Mouse (Mus musculus) hindbrain, postnatal 0 days (tissue): ENCODE data around the gene Casr. TPM values are rescaled to one million over a fixed set of nuclear protein-coding genes. Genes with fewer than 3 reads are reported as not detected.

Source experiments
- ATAC-seq: fragments of 200-750 bp; cut with Nextera tagmentation; 2 replicates; pipeline ENCODE4 v1.8.0; 2017; ENCODE audit warnings: mild to moderate bottlenecking, moderate TSS enrichment, moderate library complexity
- DNase-seq: peaks from one replicate; pipeline ENCODE4 v3.0.0-alpha.2; 2015; ENCODE audit warnings: low spot score
- H3K27ac ChIP-seq: fragments of 300-500 bp; sonication (generic); 2 replicates; pipeline ENCODE4 v1.5.1; 2014; ENCODE audit warnings: mild to moderate bottlenecking
- H3K27me3 ChIP-seq: fragments of 300-500 bp; sonication (generic); 2 replicates; pipeline ENCODE4 v1.6.1; 2014; ENCODE audit warnings: low read length, mixed read lengths; ENCODE audit not compliant: insufficient read depth
- H3K36me3 ChIP-seq: fragments of 300-500 bp; sonication (generic); 2 replicates; pipeline ENCODE4 v1.6.1; 2014; ENCODE audit warnings: low read length, mixed read lengths; ENCODE audit not compliant: insufficient read depth
- H3K4me1 ChIP-seq: fragments of 300-500 bp; sonication (generic); 2 replicates; pipeline ENCODE4 v1.6.1; 2014; ENCODE audit warnings: antibody characterized with exemption, low read length, mixed read lengths; ENCODE audit not compliant: insufficient read depth
- H3K4me2 ChIP-seq: fragments of 300-500 bp; sonication (generic); 2 replicates; pipeline ENCODE4 v1.6.1; 2014; ENCODE audit warnings: low read depth, mild to moderate bottlenecking, low read length, moderate library complexity, mixed read lengths
- H3K4me3 ChIP-seq: fragments of 300-500 bp; sonication (generic); 2 replicates; pipeline ENCODE4 v1.5.1; 2014; ENCODE audit warnings: low read length
- H3K9ac ChIP-seq: fragments of 300-500 bp; sonication (generic); replicated peaks from 2 replicates; pipeline ENCODE4 v1.6.1; 2014; ENCODE audit warnings: mild to moderate bottlenecking, low read length, moderate library complexity, mixed read lengths
- H3K9me3 ChIP-seq: fragments of 300-500 bp; sonication (generic); 2 replicates; pipeline ENCODE4 v1.6.1; 2016; ENCODE audit warnings: low read length, mixed read lengths
- CTCF ChIP-seq: IDR thresholded peaks from 2 replicates; pipeline ENCODE4 v1.5.1; 2016; ENCODE audit warnings: antibody characterized with exemption, control low read depth, low read depth
- WGBS: fragments of 180-500 bp; shearing (Covaris S2); extraction: QIAGEN DNeasy Blood & Tissue Kit; methylation state at CpG from one replicate; pipeline ENCODE4 v1.1.7; 2014; 5-methylcytosine and 5-hydroxymethylcytosine counted together
- polyA plus RNA-seq: library from polyadenylated mRNA; unstranded; fragments of >200 nt; fragmentation: Nextera tagmentation; extraction: Ambion mirVana; gene quantifications from 2 replicates; pipeline ENCODE4 v1.2.1, GENCODE M21; 2015
- total RNA-seq: library from RNA; depleted of rRNA; stranded (reverse); fragments of >200 nt; gene quantifications from 2 replicates; pipeline ENCODE4 v1.2.3, GENCODE M21; 2014

Gene Casr
- total and polyA plus RNA-seq, 2 experiments from 2014 or later: 0.13 to 1.9 TPM

GRCm38 (mm10) chr16:36571942-36572341 is 10.0 kb upstream of the Casr start:
- Histone ChIP-seq H3K4me2 (no peak overlapping the region), H3K4me3 (no peak overlapping the region), H3K9me3 (no peaks in the 10 kb centered on the region), H3K36me3 (no peaks in the 10 kb centered on the region), H3K9ac (no peak overlapping the region), H3K27me3 (no peaks in the 10 kb centered on the region), H3K4me1 (no peaks in the 10 kb centered on the region), H3K27ac (no peak overlapping the region)
- 83% methylated on average over 8 of the region's 8 CpGs for WGBS
- no peak for DNase-seq
- no peak for TF ChIP-seq CTCF
- no peak for ATAC-seq

- no peak for TF ChIP-seq CTCF
- Histone ChIP-seq H3K27ac (no peak overlapping the region), H3K27me3 (peaks cover 6% of the 10 kb centered on the region; the same call in 1 of the 2 replicates), H3K36me3 (no peaks in the 10 kb centered on the region), H3K4me1 (no peaks in the 10 kb centered on the region), H3K4me3 (no peak overlapping the region), H3K9ac (no peak overlapping the region), H3K9me3 (no peaks in the 10 kb centered on the region), H3K4me2 (no peak overlapping the region)
- ATAC-seq (no peak), DNase-seq (no peak)
- 89% methylated on average over 6 of the region's 6 CpGs for WGBS
These were observed 2.4 kb downstream of the Casr start for GRCm38 (mm10) chr16:36559573-36559972.

- no peak overlapping the region for H3K4me2 ChIP-seq
- H3K27ac ChIP-seq: no peak overlapping the region
- peaks cover 3% of the 10 kb centered on the region; the same call in 1 of the 2 replicates for H3K9me3 ChIP-seq
- no peak overlapping the region for H3K4me3 ChIP-seq
- ATAC-seq: no peak
- no peak for DNase-seq
- WGBS: 86% methylated on average over 10 of the region's 10 CpGs
- no peak for TF ChIP-seq CTCF
- H3K4me1 ChIP-seq: no peaks in the 10 kb centered on the region
- no peaks in the 10 kb centered on the region for H3K27me3 ChIP-seq
- no peaks in the 10 kb centered on the region for H3K36me3 ChIP-seq
- H3K9ac ChIP-seq: no peak overlapping the region
These were observed 6.2 kb downstream of the Casr start for GRCm38 (mm10) chr16:36555672-36556165.

- H3K4me1 ChIP-seq: no peaks in the 10 kb centered on the region
- WGBS: 92% methylated on average over 3 of the region's 3 CpGs
- H3K9me3 ChIP-seq: peaks cover 3% of the 10 kb centered on the region; the same call in 1 of the 2 replicates
- H3K27ac ChIP-seq: no peak overlapping the region
- H3K36me3 ChIP-seq: no peaks in the 10 kb centered on the region
- no peak overlapping the region for H3K4me2 ChIP-seq
- peak; percentile 35 for TF ChIP-seq CTCF
- ATAC-seq (no peak), DNase-seq (no peak)
- H3K27me3 ChIP-seq: no peaks in the 10 kb centered on the region
- no peak overlapping the region for H3K4me3 ChIP-seq
- no peak overlapping the region for H3K9ac ChIP-seq
These were observed 8.3 kb downstream of the Casr start for GRCm38 (mm10) chr16:36553624-36554023.

GRCm38 (mm10) chr16:36545333-36545732 is 16.6 kb downstream of the Casr start:
- 47% methylated on average over 4 of the region's 4 CpGs for WGBS
- H3K27ac ChIP-seq: no peak overlapping the region
- no peaks in the 10 kb centered on the region for H3K36me3 ChIP-seq
- ATAC-seq (no peak), DNase-seq (no peak)
- TF ChIP-seq CTCF: no peak
- no peak overlapping the region for H3K4me3 ChIP-seq
- H3K4me2 ChIP-seq: no peak overlapping the region
- H3K9ac ChIP-seq: no peak overlapping the region
- H3K4me1 ChIP-seq: no peaks in the 10 kb centered on the region
- H3K27me3 ChIP-seq: no peaks in the 10 kb centered on the region
- H3K9me3 ChIP-seq: no peaks in the 10 kb centered on the region

GRCm38 (mm10) chr16:36543091-36543490 is 18.9 kb downstream of the Casr start:
- Histone ChIP-seq H3K27ac (no peak overlapping the region), H3K4me3 (no peak overlapping the region), H3K4me1 (no peaks in the 10 kb centered on the region), H3K36me3 (no peaks in the 10 kb centered on the region), H3K27me3 (no peaks in the 10 kb centered on the region), H3K9ac (no peak overlapping the region), H3K9me3 (no peaks in the 10 kb centered on the region), H3K4me2 (no peak overlapping the region)
- ATAC-seq: no peak
- WGBS: 91% methylated on average over 3 of the region's 3 CpGs
- no peak for DNase-seq
- no peak for TF ChIP-seq CTCF

- no peaks in the 10 kb centered on the region for H3K27me3 ChIP-seq
- H3K4me3 ChIP-seq: no peak overlapping the region
- 56% methylated on average over 6 of the region's 6 CpGs for WGBS
- no peaks in the 10 kb centered on the region for H3K9me3 ChIP-seq
- H3K4me2 ChIP-seq: no peak overlapping the region
- no peaks in the 10 kb centered on the region for H3K4me1 ChIP-seq
- no peak for ATAC-seq
- no peak overlapping the region for H3K9ac ChIP-seq
- no peak overlapping the region for H3K27ac ChIP-seq
- DNase-seq: no peak
- no peaks in the 10 kb centered on the region for H3K36me3 ChIP-seq
- TF ChIP-seq CTCF: no peak
These were observed 21.1 kb downstream of the Casr start for GRCm38 (mm10) chr16:36540834-36541233.
